Mouse (Mus musculus): ENCODE results near the gene Nkg7. TPM values are rescaled to one million over a fixed set of nuclear protein-coding genes. Genes with fewer than 3 reads are reported as not detected.

Nkg7 gene
- total RNA-seq, 2 experiments from 2014 or later, result not detected

DNA sequence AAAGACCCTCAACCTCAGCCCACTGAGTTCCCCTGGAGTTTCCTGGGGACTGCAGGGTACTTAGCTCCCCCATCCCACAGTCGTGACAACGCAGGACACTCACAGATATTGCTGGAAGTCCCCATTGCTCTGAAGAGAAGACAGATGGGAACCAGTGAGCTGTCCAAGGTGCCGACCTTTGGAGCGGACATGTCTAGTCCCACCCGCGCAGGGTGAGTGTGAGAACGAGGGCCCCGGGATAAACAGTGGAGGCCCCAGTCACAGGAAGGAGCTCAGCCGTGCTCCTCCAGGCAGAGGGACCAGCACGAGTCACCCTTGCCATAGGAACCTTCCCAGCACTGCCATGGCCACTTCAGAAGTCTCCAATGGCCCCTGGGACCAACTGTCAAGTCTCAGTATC, 46.4 kb downstream of the Nkg7 start:
- DNase-seq (ENCODE audit: low spot score in 2 of 2), result no peak
- Histone ChIP-seq H3K27ac (no peak overlapping the region), H3K4me3 (no peak overlapping the region)
- TF ChIP-seq CTCF (conservative IDR thresholded peaks at IDR 0.05), result no peak

Small RNA genes within 50 kb of the gene (microRNA-seq; reads per million reads assigned to microRNA genes)
- 0 to 0.92 reads per million in 2 experiments for gene Mir7051

Other genes starting within 250 kb of the Nkg7 start
- 10 to 100 TPM; 23.1 to 23.5 TPM for gene Zfp715, start 123.8 kb upstream of the Nkg7 start, total RNA-seq (2021)
- gene Siglecf, start 85.7 kb upstream of the Nkg7 start, total RNA-seq (2021), result under 1 TPM; 0.49 to 0.72 TPM
- gene Siglecg, start 28.9 kb upstream of the Nkg7 start, total RNA-seq (2021), result not detected
- not detected for gene Lim2, start 9.4 kb upstream of the Nkg7 start, total RNA-seq (2021)
- not detected for gene Cldnd2, start 3.7 kb downstream of the Nkg7 start, total RNA-seq (2021)
- gene Etfb, start 7.0 kb downstream of the Nkg7 start, total RNA-seq (2021), result 10 to 100 TPM; 72.9 to 76.6 TPM
- under 1 TPM in 1 of 2 experiments, not detected in 1; 0.90 TPM for gene Gm45233, start 7.1 kb downstream of the Nkg7 start, total RNA-seq (2021)
- gene Vsig10l, start 26.1 kb downstream of the Nkg7 start, total RNA-seq (2021), result 1 to 10 TPM; 1.5 to 2.2 TPM
- gene Iglon5, start 53.0 kb downstream of the Nkg7 start, total RNA-seq (2021), result 10 to 100 TPM; 24.8 TPM
- not detected for gene 4931406B18Rik, start 68.9 kb downstream of the Nkg7 start, total RNA-seq (2021)
- gene Cd33, start 107.4 kb downstream of the Nkg7 start, total RNA-seq (2021), result 1 to 10 TPM; 3.5 to 5.7 TPM
- 1 to 10 TPM; 4.4 to 4.9 TPM for gene Zfp658, start 125.2 kb downstream of the Nkg7 start, total RNA-seq (2021)
- 10 to 100 TPM; 19.5 to 19.8 TPM for gene Zfp719, start 142.5 kb downstream of the Nkg7 start, total RNA-seq (2021)
- gene Zfp819, start 170.1 kb downstream of the Nkg7 start, total RNA-seq (2021), result under 1 TPM in 1 of 2 experiments, not detected in 1; 0.27 TPM
- not detected for gene Ceacam18, start 197.6 kb downstream of the Nkg7 start, total RNA-seq (2021)
- 1 to 10 TPM in 1 of 2 experiments, under 1 TPM in 1; 0.97 to 1.3 TPM for gene Siglece, start 223.1 kb downstream of the Nkg7 start, total RNA-seq (2021)
- 10 to 100 TPM; 10.9 to 11.1 TPM for gene Ctu1, start 234.9 kb downstream of the Nkg7 start, total RNA-seq (2021)